Mouse (Mus musculus) Muller cell, postnatal 12 days (primary cell): ENCODE results near the gene Magi3.
A peak's percentile ranks its signal among the peaks of the same experiment; 100 is the strongest.

Experiments
- DNase-seq: peaks from one replicate; pipeline ENCODE4 v3.0.0-alpha.2; 2015; ENCODE audit errors: inconsistent ontology term

The Magi3 gene

DNA sequence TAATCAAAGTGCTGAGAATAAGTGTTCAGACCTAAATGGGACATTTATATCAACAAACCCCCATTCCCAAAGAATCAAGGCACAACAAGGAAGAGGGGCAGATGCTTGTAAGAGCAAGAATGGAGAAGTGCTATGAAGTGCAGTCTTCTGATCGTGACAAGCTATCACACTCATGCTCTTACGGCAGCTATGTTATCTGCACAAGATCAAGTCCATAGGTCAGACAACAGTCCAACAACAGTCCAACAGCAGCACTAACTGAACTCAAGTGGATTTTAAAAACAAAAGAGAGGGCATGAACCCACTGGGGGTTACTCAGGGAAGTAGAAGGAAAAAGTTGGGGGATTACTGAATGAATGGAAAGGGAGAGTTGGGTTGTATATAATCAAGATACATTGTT lies 30.4 kb downstream of the Magi3 start:
- DNase-seq, result no peak

- DNase-seq, result no peak
These were observed 30.9 kb downstream of the Magi3 start for GRCm38 (mm10) chr3:104189234-104189633.

DNA sequence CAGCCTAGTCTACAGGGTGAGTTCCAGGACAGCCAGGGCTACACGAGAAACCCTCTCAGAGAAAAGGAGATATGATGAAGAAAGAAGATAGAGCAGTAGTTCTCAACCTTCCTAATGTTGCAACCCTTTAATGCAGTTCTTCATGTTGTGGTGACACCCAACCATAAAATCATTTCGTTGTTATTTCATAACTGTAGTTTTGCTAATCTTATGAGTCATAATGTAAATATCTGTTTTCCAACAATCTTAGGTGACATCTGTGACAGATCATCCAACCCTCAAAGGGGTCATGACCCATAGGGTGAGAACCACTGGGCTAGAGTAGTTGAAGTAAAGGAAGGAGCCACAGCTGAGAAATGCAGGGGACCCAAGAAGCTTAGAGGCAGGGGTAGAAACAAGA lies 35.9 kb downstream of the Magi3 start:
- no peak for DNase-seq

DNA sequence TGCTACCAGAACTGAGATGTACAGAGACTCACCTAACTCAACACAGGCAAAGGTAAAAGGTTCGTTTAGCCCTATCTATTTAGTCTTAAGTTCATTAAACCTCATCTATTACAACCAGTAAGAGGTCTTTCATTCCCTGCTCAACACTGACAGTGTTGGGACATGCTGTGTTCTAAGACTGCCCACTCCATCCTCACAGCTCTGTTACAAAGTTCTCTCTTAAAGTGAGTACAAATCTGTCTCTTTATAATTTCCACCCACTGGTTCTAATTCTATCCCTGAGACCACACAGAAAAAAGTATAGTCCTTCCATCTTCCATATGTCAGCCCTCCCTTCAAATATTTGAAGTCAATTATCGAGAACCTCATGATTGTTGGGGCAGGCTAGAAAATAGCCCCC lies 36.5 kb downstream of the Magi3 start:
- no peak for DNase-seq

GRCm38 (mm10) chr3:104182711-104183110 lies 37.5 kb downstream of the Magi3 start:
- DNase-seq, result peak; percentile 62

GRCm38 (mm10) chr3:104161347-104161746 lies 58.8 kb downstream of the Magi3 start:
- no peak for DNase-seq

- no peak for DNase-seq
These were observed 59.6 kb downstream of the Magi3 start for GRCm38 (mm10) chr3:104160603-104161002.

- no peak for DNase-seq
These were observed 70.0 kb downstream of the Magi3 start for GRCm38 (mm10) chr3:104150146-104150545.

GRCm38 (mm10) chr3:104142376-104142775 lies 77.8 kb downstream of the Magi3 start:
- DNase-seq, result no peak

DNA sequence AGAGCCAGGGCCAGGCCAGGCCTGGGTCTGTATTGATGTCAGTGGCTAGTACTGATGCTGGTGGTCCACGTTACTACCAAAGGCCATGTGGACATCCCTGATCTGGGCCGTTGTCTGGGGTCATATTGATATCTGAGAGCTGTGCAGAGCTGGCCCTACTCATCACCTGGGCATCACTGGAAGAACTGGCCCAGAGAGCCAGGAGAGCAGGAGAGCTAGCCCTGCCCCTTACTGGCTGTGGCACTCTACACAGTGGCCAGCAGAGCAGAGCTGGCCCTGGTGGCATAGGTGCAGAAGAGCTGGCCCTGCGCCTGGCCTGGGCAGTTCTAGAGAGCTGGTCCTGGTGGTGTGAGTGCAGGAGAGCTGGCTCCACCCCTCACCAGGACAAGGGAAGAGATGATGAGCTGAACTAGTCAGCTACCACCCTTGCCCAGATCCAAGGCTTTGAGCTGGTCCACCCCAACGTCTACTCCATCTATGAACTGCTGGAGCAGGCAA lies 81.2 kb downstream of the Magi3 start:
- DNase-seq, result no peak

DNA sequence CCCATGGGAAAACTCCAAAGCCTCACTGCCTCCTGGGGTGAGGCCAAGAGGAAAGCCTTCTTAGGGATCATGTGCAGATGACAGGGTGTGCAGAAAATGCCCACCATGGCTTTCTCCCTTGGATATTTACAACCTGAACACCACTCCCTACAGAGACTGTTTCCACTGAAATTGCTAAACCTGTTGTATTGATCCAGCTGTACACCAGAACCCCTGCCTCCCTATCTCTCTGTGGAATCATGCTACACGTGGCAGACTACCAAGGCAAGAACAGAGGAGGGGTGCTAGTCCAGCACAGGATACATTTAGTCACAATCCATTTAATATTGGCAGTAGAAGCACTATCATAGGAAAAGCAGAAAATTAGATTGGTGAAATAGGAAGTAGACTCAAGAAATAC lies 94.5 kb downstream of the Magi3 start:
- no peak for DNase-seq

DNA sequence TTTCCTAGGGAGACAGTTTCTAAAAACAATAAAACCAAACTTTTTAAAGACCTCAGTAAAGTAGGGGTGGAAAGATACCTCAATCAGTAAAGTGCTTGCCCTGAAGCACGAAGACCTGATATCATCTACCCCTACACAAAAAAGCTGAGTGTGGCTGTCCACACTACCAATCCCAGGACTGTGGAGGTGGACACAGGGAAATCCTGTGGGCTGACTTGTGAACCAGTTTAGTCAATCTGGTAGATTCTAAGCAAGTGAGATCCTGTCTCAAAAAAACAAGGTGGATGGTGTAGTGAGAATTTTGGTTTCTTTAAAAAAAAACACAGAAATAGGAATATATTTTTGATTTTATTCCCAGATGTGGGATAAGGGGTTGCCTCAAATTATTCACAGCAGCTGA lies 96.3 kb downstream of the Magi3 start:
- no peak for DNase-seq

- peak; percentile 27 for DNase-seq
These were observed 110.7 kb downstream of the Magi3 start for GRCm38 (mm10) chr3:104109478-104109877.

GRCm38 (mm10) chr3:104104942-104105341 lies 115.2 kb downstream of the Magi3 start:
- DNase-seq, result no peak

DNA sequence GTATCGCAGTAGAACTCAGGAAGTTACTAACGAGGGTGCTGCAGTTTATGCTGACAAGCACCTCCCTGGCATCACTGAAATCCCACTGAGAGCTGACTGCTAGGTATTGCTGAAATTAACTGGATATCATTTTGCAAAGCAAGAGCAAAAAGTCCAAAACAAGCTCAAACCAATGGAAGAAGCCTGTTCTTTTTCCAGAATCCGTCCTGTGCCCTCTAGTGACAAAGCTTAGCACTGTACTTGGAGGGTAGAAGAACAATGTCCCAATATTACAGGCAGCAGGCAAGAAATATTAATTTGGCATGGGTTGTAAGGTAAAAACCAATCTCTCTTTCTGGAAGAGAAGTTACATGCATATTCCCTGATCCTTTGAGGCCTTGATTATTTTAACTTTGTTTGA lies 118.5 kb downstream of the Magi3 start:
- no peak for DNase-seq

DNA sequence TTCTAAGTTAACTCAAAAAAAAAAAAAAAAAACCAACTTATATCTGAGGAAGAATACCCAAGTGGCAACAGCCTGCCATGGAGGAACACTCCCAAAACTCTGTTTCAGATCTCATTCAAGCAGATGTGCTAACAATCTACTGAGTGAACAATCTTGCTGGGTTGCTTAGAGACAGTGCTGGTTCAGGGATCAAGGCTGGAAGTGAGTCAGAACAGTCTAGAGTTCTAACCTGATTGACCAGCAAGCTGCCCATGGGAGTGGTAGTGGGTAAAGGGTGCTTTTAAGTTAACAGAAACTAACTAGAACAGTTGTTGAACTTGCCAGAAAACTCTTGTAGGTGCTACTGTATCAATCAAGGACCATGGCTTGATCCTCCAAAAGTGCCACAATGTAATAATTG lies 118.9 kb downstream of the Magi3 start:
- no peak for DNase-seq

GRCm38 (mm10) chr3:104095936-104096335 lies 124.2 kb downstream of the Magi3 start:
- no peak for DNase-seq

DNA sequence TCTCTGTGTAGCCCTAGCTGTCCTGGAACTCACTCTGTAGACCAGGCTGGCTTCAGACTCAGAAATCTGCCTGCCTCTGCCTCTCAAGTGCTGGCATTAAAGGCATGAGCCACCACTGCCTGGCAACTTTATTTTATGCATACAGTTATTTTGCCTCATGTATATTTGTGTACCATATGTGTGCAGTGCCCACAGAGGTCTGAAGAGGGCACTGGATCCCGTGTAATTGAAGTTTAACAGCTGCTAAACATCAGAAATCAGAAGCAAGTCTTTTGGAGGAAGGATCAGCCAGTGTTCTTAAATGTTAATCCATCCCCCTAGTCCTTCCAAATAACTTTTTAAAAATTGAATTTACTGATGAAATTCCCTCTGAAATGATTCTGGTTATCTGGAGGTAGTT lies 125.5 kb downstream of the Magi3 start:
- DNase-seq, result no peak

- DNase-seq, result peak; percentile 83
These were observed 127.4 kb downstream of the Magi3 start for GRCm38 (mm10) chr3:104092759-104093158.

DNA sequence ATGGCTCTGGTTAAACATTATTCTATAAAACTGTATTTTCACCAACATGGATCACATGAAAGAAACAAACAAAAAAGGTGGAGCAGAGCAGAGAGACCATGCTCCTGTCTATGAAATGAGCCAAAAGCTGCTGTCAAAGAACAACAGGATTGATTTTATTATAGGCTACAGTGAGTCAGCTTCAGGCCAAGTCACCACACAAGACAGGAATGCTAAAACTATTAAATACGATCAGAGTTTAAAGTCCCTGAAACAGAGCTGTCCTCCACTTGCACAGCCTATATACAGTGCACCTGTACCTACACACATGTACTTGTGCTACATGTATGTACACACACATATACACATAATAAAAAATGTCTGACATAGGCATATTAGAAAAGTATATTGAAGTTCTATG lies 138.1 kb downstream of the Magi3 start:
- DNase-seq, result no peak

DNA sequence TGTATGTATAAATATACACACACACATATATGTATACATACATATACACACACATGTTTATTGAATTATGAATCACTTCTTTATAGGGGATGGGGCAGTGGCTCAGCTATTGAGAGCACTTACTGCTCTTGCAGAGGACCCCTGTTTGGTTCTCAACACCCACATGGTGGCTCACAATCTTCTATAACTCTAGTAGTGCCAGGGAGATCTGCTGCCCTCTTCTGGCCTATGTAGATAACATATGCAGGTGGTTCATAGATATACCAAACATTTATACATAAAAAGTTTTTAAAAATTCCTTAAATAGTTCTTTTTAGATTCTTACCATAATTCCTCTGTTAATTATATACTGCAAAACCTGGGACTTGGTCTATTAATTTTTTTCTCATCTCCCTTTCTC lies 141.4 kb downstream of the Magi3 start:
- DNase-seq, result no peak

- DNase-seq, result no peak
These were observed 150.8 kb downstream of the Magi3 start for GRCm38 (mm10) chr3:104069395-104069794.

DNA sequence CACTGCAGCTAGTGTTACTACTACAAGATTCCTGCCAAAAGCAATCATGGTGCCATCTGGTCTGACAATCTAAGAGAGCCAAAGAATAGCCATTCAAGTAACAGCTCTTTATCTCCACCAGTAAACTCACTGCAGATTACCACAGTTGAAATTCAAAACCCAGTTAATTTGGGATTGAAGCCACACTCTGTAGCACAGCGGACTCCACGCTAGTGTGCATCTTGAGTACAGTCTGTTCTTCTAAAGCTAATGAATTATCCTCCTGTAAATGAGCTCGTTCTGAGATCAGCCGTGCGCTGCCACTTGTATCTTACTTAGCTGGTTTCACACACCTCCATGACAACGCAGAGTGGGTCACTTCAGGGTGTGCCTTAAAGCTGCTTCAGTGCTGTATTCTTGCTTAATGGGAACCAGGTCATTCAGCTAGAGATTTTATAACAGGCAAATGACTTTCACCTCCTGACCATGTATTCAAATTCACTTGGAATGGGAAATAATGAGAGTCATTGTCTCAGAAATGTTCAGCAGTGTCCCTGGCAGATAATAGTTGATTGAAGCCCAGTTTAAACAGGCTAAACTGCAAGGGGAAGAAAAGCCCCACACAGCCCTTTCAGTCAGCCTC lies 161.1 kb downstream of the Magi3 start:
- DNase-seq, result peak; percentile 75

GRCm38 (mm10) chr3:104032747-104033146 lies 187.4 kb downstream of the Magi3 start:
- DNase-seq, result no peak
